Mouse (Mus musculus) midbrain, embryonic 14.5 days (tissue): Measurements from ENCODE around the gene Dpf2. TPM values are rescaled to one million over a fixed set of nuclear protein-coding genes. Genes with fewer than 3 reads are reported as not detected.

ENCODE experiments used
- ATAC-seq: fragments of 200-750 bp; cut with Nextera tagmentation; 2 replicates; pipeline ENCODE4 v1.8.0; 2017; ENCODE audit warnings: moderate number of reproducible peaks, moderate library complexity; ENCODE audit not compliant: low FRiP score, low TSS enrichment
- DNase-seq: peaks from one replicate; pipeline ENCODE4 v3.0.0-alpha.2; 2015
- H3K27ac ChIP-seq: fragments of 300-500 bp; sonication (generic); replicated peaks from 2 replicates; pipeline ENCODE4 v1.5.1; 2014; ENCODE audit warnings: mild to moderate bottlenecking, low read depth, low read length, moderate library complexity
- H3K27me3 ChIP-seq: fragments of 300-500 bp; sonication (generic); 2 replicates; pipeline ENCODE4 v1.6.1; 2014; ENCODE audit warnings: low read length, control low read depth, mixed read lengths; ENCODE audit not compliant: control insufficient read depth, insufficient read depth
- H3K36me3 ChIP-seq: fragments of 300-500 bp; sonication (generic); 2 replicates; pipeline ENCODE4 v1.6.1; 2014; ENCODE audit warnings: low read length, control low read depth; ENCODE audit not compliant: control insufficient read depth, insufficient read depth
- H3K4me1 ChIP-seq: fragments of 300-500 bp; sonication (generic); 2 replicates; pipeline ENCODE4 v1.6.1; 2014; ENCODE audit warnings: mild to moderate bottlenecking, antibody characterized with exemption, low read length, control low read depth; ENCODE audit not compliant: control insufficient read depth, insufficient read depth
- H3K4me2 ChIP-seq: fragments of 300-500 bp; sonication (generic); 2 replicates; pipeline ENCODE4 v1.6.1; 2014; ENCODE audit warnings: mild to moderate bottlenecking, low read length, moderate library complexity
- H3K4me3 ChIP-seq: fragments of 300-500 bp; sonication (generic); replicated peaks from 2 replicates; pipeline ENCODE4 v1.5.1; 2014; ENCODE audit warnings: low read depth, low read length
- H3K9ac ChIP-seq: fragments of 300-500 bp; sonication (generic); replicated peaks from 2 replicates; pipeline ENCODE4 v1.6.1; 2014; ENCODE audit warnings: mild to moderate bottlenecking, low read length, moderate library complexity
- H3K9me3 ChIP-seq: fragments of 300-500 bp; sonication (generic); 2 replicates; pipeline ENCODE4 v1.6.1; 2016; ENCODE audit warnings: low read length, control low read depth, mixed read lengths; ENCODE audit not compliant: control insufficient read depth
- WGBS: fragments of 180-500 bp; shearing (Covaris S2); extraction: QIAGEN DNeasy Blood & Tissue Kit; methylation state at CpG from one replicate; pipeline ENCODE4 v1.1.7; 2014; 5-methylcytosine and 5-hydroxymethylcytosine counted together
- polyA plus RNA-seq: library from polyadenylated mRNA; unstranded; fragments of >200 nt; fragmentation: Nextera tagmentation; extraction: Ambion mirVana; gene quantifications from 2 replicates; pipeline ENCODE4 v1.2.1, GENCODE M21; 2014

Gene Dpf2
- polyA plus RNA-seq, 1 experiment from 2014 or later = 108 TPM

DNA sequence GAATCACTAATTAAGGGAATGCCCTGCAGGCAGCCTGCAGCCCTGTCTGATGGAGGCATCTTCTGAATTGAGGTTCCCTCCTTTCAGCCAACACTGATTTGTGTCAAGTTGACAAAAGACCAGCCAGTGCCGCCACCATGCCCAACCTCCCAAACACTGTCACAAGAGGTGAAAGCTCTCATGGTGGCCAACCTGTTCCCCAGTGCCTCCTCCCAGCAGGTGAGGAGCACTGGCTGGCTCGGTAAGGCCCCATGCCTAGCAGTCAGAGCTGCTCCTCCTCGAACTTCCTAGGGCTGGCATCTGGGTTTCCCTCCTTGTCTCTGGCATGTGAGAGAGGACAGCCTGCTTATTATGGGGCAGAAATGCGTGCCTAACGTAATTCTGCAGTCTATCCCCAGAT, 26.9 kb upstream of the Dpf2 start:
- Histone ChIP-seq H3K9ac (no peak overlapping the region), H3K27me3 (no peaks in the 10 kb centered on the region), H3K36me3 (peaks cover 10% of the 10 kb centered on the region), H3K9me3 (no peaks in the 10 kb centered on the region), H3K4me3 (no peak overlapping the region), H3K27ac (no peak overlapping the region), H3K4me2 (no peak overlapping the region), H3K4me1 (peaks cover 7% of the 10 kb centered on the region)
- 82% methylated on average over 5 of the region's 5 CpGs for WGBS
- ATAC-seq (no peak), DNase-seq (no peak)

GRCm38 (mm10) chr19:5938516-5938915, 25.7 kb upstream of the Dpf2 start:
- Histone ChIP-seq H3K27ac (no peak overlapping the region), H3K4me3 (no peak overlapping the region), H3K4me1 (peaks cover 7% of the 10 kb centered on the region), H3K27me3 (no peaks in the 10 kb centered on the region), H3K4me2 (no peak overlapping the region; the same call in 1 of the 2 replicates), H3K9me3 (no peaks in the 10 kb centered on the region), H3K36me3 (peaks cover 10% of the 10 kb centered on the region), H3K9ac (no peak overlapping the region)
- ATAC-seq (no peak), DNase-seq (no peak)
- WGBS = 91% methylated on average over 6 of the region's 6 CpGs

DNA sequence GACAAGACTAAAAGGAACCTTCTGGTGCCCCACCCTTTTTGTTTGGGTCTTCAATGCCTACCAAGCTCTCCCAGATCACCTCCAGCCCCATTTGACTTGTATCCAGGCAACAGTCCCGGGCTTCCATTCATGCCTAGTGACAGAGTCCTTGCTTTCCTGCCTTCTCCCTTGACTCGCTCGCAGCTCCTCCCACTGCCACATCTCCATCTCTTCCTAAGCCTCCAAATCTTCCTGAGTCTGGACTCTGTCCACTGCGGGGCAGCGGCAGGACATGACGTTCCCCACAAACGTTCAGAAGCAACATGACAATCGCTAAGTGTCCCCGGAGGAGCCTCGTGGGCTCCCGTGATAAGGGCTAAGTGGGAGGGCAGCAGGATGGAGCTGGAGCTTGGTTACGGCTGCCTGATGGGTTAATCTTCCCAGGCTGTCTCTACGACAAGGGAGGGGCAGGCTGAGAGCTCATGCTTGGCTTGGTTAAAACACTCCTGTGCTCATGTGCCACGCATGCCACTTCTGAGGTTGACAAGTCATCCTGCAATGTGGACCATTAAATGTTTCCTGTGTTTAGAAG, 25.1 kb upstream of the Dpf2 start:
- DNase-seq = peak; percentile 39
- no peak overlapping the region for H3K4me3 ChIP-seq
- no peaks in the 10 kb centered on the region for H3K9me3 ChIP-seq
- peak overlapping the region; percentile 37; the same call in 1 of the 2 replicates for H3K27ac ChIP-seq
- peaks cover 7% of the 10 kb centered on the region for H3K4me1 ChIP-seq
- WGBS = 6% methylated on average over 14 of the region's 14 CpGs
- H3K9ac ChIP-seq = peak overlapping the region; percentile 3; the same call in 1 of the 2 replicates
- no peak; the same call in 1 of the 2 replicates for ATAC-seq
- peaks cover 10% of the 10 kb centered on the region for H3K36me3 ChIP-seq
- no peaks in the 10 kb centered on the region for H3K27me3 ChIP-seq
- peak overlapping the region; percentile 42 for H3K4me2 ChIP-seq

DNA sequence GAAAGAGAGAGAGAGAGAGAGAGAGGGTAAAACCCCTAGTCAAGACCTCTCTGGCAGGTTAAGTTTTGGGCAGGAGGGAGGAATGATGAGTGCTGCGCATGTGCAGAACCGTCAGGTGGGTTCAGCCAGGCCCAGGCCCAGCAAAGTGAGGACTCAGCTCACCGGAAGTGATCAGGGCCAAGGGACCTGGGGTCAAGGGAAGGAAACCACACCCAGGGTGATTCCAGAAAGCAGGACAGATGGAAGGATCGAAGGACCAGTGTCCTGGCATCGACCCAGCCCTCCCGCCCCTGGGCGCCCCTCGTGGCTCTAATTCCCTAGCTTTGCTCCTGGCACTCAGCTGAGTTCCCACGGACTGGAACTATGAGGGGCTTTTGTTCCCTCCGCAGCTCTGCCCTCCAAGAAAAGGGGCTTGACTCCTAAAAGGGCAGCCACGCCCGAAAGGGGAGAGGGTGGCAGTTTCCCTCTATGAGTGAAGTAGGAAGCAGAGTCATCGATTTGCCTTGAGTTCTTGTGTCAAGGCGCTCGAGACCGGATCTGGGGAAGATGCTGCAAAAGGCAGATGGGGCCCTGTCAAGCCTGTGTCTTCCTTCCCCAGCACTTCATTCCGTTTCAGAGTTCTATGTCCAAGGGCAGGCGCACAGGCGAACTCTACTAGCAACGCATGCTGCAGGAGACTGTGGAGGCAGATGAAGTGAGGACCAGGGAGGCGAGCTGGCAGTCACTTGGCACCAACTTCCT, 24.5 kb upstream of the Dpf2 start:
- peak overlapping the region; percentile 37; the same call in 1 of the 2 replicates for H3K27ac ChIP-seq
- no peak overlapping the region for H3K9ac ChIP-seq
- DNase-seq (peak; percentile 37), ATAC-seq (no peak)
- no peak overlapping the region for H3K4me3 ChIP-seq
- peaks cover 8% of the 10 kb centered on the region for H3K36me3 ChIP-seq
- H3K4me1 ChIP-seq = peaks cover 7% of the 10 kb centered on the region
- no peaks in the 10 kb centered on the region for H3K27me3 ChIP-seq
- H3K9me3 ChIP-seq = no peaks in the 10 kb centered on the region
- 51% methylated on average over 21 of the region's 21 CpGs for WGBS
- peak overlapping the region; percentile 42 for H3K4me2 ChIP-seq

DNA sequence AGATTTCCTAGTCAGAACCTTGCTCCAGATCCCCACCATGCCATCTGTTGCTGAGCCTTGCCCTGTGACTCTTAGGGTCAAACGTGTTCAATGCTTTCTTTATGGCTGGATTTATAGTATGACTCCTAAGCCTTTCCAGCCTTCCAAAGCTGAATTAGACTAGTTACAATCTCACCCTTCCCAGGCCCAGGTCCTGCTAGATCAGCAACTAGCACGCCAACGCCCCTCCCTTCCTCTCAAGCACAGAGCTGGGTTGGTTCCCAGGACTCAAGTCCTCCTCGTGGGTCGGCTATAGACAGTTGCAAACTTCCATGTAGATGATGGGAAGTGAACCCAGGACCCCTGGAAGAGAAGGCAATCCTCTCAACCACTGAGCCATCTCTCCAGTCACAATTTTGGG, 22.9 kb upstream of the Dpf2 start:
- H3K9me3 ChIP-seq = no peaks in the 10 kb centered on the region
- H3K4me3 ChIP-seq = no peak overlapping the region
- H3K4me1 ChIP-seq = peaks cover 7% of the 10 kb centered on the region
- 81% methylated on average over 5 of the region's 5 CpGs for WGBS
- H3K9ac ChIP-seq = no peak overlapping the region
- no peaks in the 10 kb centered on the region for H3K27me3 ChIP-seq
- DNase-seq = no peak
- H3K4me2 ChIP-seq = no peak overlapping the region
- no peak overlapping the region for H3K27ac ChIP-seq
- ATAC-seq = no peak
- H3K36me3 ChIP-seq = no peaks in the 10 kb centered on the region; the same call in 1 of the 2 replicates

DNA sequence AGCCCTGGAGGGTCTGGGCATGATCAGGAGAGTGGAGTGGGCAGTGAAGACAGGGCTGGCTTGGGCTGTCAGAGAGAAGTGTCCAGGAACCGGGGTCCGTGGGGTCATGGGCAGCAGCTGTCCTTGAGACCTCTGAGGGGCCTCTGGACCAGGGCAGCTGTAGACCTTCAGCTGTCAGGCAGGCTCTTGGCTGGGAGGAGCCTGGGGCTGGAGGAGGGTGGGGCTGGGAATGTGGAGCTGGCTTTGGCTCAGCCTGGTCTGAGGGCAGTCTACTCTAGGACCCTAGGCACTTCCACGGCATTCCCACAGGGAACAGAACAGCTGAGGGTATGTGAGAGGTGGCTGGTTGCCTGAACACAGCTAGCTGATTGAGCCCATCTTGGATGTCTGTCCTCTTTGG, 22.5 kb upstream of the Dpf2 start:
- Histone ChIP-seq H3K27me3 (no peaks in the 10 kb centered on the region), H3K9me3 (no peaks in the 10 kb centered on the region), H3K27ac (no peak overlapping the region), H3K36me3 (no peaks in the 10 kb centered on the region; the same call in 1 of the 2 replicates), H3K4me2 (no peak overlapping the region), H3K4me3 (no peak overlapping the region), H3K9ac (no peak overlapping the region), H3K4me1 (peaks cover 7% of the 10 kb centered on the region)
- WGBS = 65% methylated on average over 3 of the region's 3 CpGs
- ATAC-seq (no peak), DNase-seq (no peak)

- no peak for DNase-seq
- Histone ChIP-seq H3K27ac (no peak overlapping the region), H3K4me2 (no peak overlapping the region), H3K9me3 (no peaks in the 10 kb centered on the region), H3K27me3 (no peaks in the 10 kb centered on the region), H3K4me3 (no peak overlapping the region), H3K9ac (no peak overlapping the region), H3K4me1 (peaks cover 8% of the 10 kb centered on the region; the same call in 1 of the 2 replicates), H3K36me3 (no peaks in the 10 kb centered on the region)
- no peak for ATAC-seq
- 74% methylated on average over 14 of the region's 14 CpGs for WGBS
Measured at GRCm38 (mm10) chr19:5929634-5930596, 17.1 kb upstream of the Dpf2 start.

GRCm38 (mm10) chr19:5928546-5928945, 15.7 kb upstream of the Dpf2 start:
- H3K4me2 ChIP-seq = no peak overlapping the region
- DNase-seq = no peak
- H3K27ac ChIP-seq = no peak overlapping the region
- H3K36me3 ChIP-seq = no peaks in the 10 kb centered on the region
- 87% methylated on average over 3 of the region's 3 CpGs for WGBS
- H3K27me3 ChIP-seq = no peaks in the 10 kb centered on the region
- H3K4me3 ChIP-seq = no peak overlapping the region
- peaks cover 8% of the 10 kb centered on the region; the same call in 1 of the 2 replicates for H3K4me1 ChIP-seq
- ATAC-seq = no peak
- no peaks in the 10 kb centered on the region for H3K9me3 ChIP-seq
- H3K9ac ChIP-seq = no peak overlapping the region
